Mouse (Mus musculus) bone marrow, adult 2 months (tissue): ENCODE data around the gene Foxm1.

Experiments used
- CTCF ChIP-seq: fragments of 200-500 bp; IDR thresholded peaks from 2 replicates; pipeline ENCODE4 v1.5.1; 2011; ENCODE audit warnings: low read length, control low read depth; ENCODE audit not compliant: control insufficient read depth, insufficient read depth
- POLR2A ChIP-seq: fragments of 200-500 bp; IDR thresholded peaks from 2 replicates; pipeline ENCODE4 v1.6.1; 2011; ENCODE audit warnings: low read depth, mild to moderate bottlenecking, control low read depth, low read length, borderline replicate concordance; ENCODE audit not compliant: control insufficient read depth

GRCm38 (mm10) chr6:128366466-128366865, 3.7 kb downstream of the Foxm1 start:
- no peak for TF ChIP-seq POLR2A
- no peak for TF ChIP-seq CTCF
